Mouse (Mus musculus): ENCODE data around the gene Rab44. TPM values are rescaled to one million over a fixed set of nuclear protein-coding genes. Genes with fewer than 3 reads are reported as not detected.

Gene Rab44
- polyA plus RNA-seq, 2 experiments = 3.7 to 12.8 TPM

DNA sequence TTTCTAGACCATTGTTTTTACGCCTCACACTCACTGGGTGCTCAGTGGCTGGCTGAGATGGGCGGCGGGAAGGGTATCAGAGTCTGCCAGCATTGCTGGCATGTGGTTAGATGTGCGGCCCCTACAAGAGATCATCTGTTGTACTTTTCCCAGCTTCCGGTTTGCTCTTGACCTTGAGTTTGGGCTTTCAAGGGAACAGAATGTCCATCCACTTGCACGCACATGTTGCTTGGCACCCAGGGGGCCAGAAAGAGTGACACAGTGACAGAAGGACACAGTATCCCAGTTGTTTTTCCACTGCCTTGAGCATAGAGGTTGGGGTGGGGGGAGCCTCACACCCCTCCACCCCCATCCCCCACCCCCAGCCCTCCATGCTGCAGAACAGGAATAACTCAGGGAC is 33.8 kb downstream of the Rab44 start:
- ATAC-seq (ENCODE audit: insufficient read depth) (no peak), DNase-seq (ENCODE audit: low read depth in 3 of 3, low spot score in 3 of 3) (no peak)
- no peaks in the 10 kb centered on the region for H3K36me3 ChIP-seq (replicated peaks; ENCODE audit: control insufficient read depth, insufficient read depth, low read depth)
- no peak overlapping the region for H3K4me3 ChIP-seq (ENCODE audit: insufficient read depth in 1 of 2, low read depth in 2 of 2, low read length in 2 of 2)
- H3K9me3 ChIP-seq (ENCODE audit: control insufficient read depth, low read length) = no peaks in the 10 kb centered on the region
- no peak overlapping the region for H3K4me2 ChIP-seq (ENCODE audit: low read depth)
- WGBS (ENCODE audit: insufficient replicate concordance) = 63% methylated on average over 6 of the region's 6 CpGs
- H3K4me1 ChIP-seq (replicated peaks; ENCODE audit: control insufficient read depth in 2 of 2, insufficient read depth in 2 of 2, low read length in 1 of 2) = no peaks in the 10 kb centered on the region
- no peak overlapping the region for H3K27ac ChIP-seq
- TF ChIP-seq CTCF (IDR thresholded peaks at IDR 0.05; ENCODE audit: low read depth) (no peak), EP300 (IDR thresholded peaks at IDR 0.05; ENCODE audit: low read depth) (no peak)
- H3K27me3 ChIP-seq (ENCODE audit: control insufficient read depth, insufficient read depth, low read length) = no peaks in the 10 kb centered on the region
- H3K9ac ChIP-seq (replicated peaks) = no peak overlapping the region

DNA sequence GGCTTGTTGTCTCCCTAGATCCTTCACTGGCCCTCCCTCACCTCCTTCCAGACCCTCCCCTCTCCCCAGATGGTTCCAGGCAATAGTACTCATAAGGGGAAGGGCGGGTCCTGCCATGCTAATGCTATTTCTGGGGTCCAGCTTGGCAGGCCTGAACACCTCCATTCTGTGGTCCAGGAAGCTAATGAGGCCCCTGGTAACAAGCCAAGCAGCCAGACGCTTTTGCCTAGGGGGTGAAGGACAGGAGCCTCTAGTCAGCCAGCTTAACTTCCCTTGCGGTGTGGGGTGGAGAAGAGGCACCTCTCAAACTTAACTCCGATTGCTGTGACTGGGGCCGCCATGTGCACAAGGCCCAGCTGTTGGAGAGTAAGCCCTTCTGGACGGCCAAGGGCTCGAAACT is 35.8 kb downstream of the Rab44 start:
- H3K27me3 ChIP-seq (ENCODE audit: control insufficient read depth, insufficient read depth, low read length) = no peaks in the 10 kb centered on the region
- WGBS (ENCODE audit: insufficient replicate concordance) = 57% methylated on average over 7 of the region's 7 CpGs
- no peak overlapping the region for H3K27ac ChIP-seq
- TF ChIP-seq EP300 (IDR thresholded peaks at IDR 0.05; ENCODE audit: low read depth) (no peak), CTCF (IDR thresholded peaks at IDR 0.05; ENCODE audit: low read depth) (no peak)
- no peak for ATAC-seq (ENCODE audit: insufficient read depth)
- no peaks in the 10 kb centered on the region for H3K36me3 ChIP-seq (replicated peaks; ENCODE audit: control insufficient read depth, insufficient read depth, low read depth)
- H3K4me1 ChIP-seq (replicated peaks; ENCODE audit: control insufficient read depth in 2 of 2, insufficient read depth in 2 of 2, low read length in 1 of 2) = no peaks in the 10 kb centered on the region
- no peaks in the 10 kb centered on the region for H3K9me3 ChIP-seq (ENCODE audit: control insufficient read depth, low read length)
- no peak for DNase-seq (ENCODE audit: low read depth in 3 of 3, low spot score in 3 of 3)
- no peak overlapping the region for H3K4me2 ChIP-seq (ENCODE audit: low read depth)
- H3K4me3 ChIP-seq (ENCODE audit: insufficient read depth in 1 of 2, low read depth in 2 of 2, low read length in 2 of 2) = no peak overlapping the region
- H3K9ac ChIP-seq (replicated peaks) = no peak overlapping the region

DNA sequence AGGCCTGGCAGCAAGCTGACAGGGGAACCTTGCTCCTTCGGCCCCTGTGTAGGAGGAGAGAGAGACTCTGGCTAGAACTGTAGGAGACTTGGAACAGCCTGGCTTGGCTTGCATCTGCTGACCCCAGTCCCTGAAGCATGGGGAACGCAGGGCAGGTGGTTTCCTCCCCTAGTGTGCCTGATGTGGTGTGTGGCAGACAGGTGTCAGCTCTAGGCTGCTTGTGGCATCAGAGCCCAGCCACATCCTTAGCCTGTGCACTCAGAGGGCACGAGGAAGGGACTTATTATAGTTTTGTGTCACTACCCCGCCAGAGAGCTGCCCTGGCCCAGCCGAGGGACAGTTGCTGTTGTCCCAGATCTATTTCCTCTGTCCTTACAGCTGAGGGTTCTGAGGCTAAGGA is 38.6 kb downstream of the Rab44 start:
- Histone ChIP-seq H3K27ac (no peak overlapping the region), H3K9ac (replicated peaks) (no peak overlapping the region), H3K9me3 (ENCODE audit: control insufficient read depth, low read length) (no peaks in the 10 kb centered on the region), H3K27me3 (ENCODE audit: control insufficient read depth, insufficient read depth, low read length) (no peaks in the 10 kb centered on the region), H3K36me3 (replicated peaks; ENCODE audit: control insufficient read depth, insufficient read depth, low read depth) (no peaks in the 10 kb centered on the region), H3K4me2 (ENCODE audit: low read depth) (no peak overlapping the region), H3K4me1 (replicated peaks; ENCODE audit: control insufficient read depth in 2 of 2, insufficient read depth in 2 of 2, low read length in 1 of 2) (no peaks in the 10 kb centered on the region), H3K4me3 (ENCODE audit: insufficient read depth in 1 of 2, low read depth in 2 of 2, low read length in 2 of 2) (no peak overlapping the region)
- no peak for ATAC-seq (ENCODE audit: insufficient read depth)
- no peak for TF ChIP-seq CTCF (IDR thresholded peaks at IDR 0.05; ENCODE audit: low read depth)
- TF ChIP-seq EP300 (IDR thresholded peaks at IDR 0.05; ENCODE audit: low read depth) = no peak
- WGBS (ENCODE audit: insufficient replicate concordance) = 46% methylated on average over 5 of the region's 5 CpGs
- DNase-seq (ENCODE audit: low read depth in 3 of 3, low spot score in 3 of 3) = no peak

DNA sequence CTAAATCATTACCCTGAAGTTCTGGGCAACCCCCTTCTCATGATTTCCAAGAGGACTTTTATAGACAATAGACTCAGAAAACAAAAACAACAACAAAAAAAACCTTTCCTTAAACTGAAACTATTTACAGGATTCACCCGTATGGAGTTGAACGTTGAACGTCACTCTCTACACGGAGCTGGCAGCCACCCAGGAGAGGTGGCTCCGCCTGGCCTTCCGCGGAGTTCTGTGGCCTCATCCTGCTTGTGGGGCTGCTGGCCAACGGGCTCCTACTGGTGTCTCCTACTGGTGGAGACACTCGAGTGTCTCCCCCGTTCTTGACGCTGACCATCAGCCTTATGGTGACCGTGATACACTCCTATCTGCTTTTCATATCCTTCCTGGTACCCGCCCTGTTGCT is 40.3 kb downstream of the Rab44 start:
- no peaks in the 10 kb centered on the region for H3K27me3 ChIP-seq (ENCODE audit: control insufficient read depth, insufficient read depth, low read length)
- no peak overlapping the region for H3K27ac ChIP-seq
- H3K4me3 ChIP-seq (ENCODE audit: insufficient read depth in 1 of 2, low read depth in 2 of 2, low read length in 2 of 2) = no peak overlapping the region
- DNase-seq (ENCODE audit: low read depth in 3 of 3, low spot score in 3 of 3) (no peak), ATAC-seq (ENCODE audit: insufficient read depth) (no peak)
- no peaks in the 10 kb centered on the region for H3K4me1 ChIP-seq (replicated peaks; ENCODE audit: control insufficient read depth in 2 of 2, insufficient read depth in 2 of 2, low read length in 1 of 2)
- WGBS (ENCODE audit: insufficient replicate concordance) = 43% methylated on average over 13 of the region's 13 CpGs
- H3K4me2 ChIP-seq (ENCODE audit: low read depth) = no peak overlapping the region
- no peak overlapping the region for H3K9ac ChIP-seq (replicated peaks)
- no peaks in the 10 kb centered on the region for H3K9me3 ChIP-seq (ENCODE audit: control insufficient read depth, low read length)
- H3K36me3 ChIP-seq (replicated peaks; ENCODE audit: control insufficient read depth, insufficient read depth, low read depth) = no peaks in the 10 kb centered on the region
- TF ChIP-seq CTCF (IDR thresholded peaks at IDR 0.05; ENCODE audit: low read depth) = no peak
- TF ChIP-seq EP300 (IDR thresholded peaks at IDR 0.05; ENCODE audit: low read depth) = no peak

DNA sequence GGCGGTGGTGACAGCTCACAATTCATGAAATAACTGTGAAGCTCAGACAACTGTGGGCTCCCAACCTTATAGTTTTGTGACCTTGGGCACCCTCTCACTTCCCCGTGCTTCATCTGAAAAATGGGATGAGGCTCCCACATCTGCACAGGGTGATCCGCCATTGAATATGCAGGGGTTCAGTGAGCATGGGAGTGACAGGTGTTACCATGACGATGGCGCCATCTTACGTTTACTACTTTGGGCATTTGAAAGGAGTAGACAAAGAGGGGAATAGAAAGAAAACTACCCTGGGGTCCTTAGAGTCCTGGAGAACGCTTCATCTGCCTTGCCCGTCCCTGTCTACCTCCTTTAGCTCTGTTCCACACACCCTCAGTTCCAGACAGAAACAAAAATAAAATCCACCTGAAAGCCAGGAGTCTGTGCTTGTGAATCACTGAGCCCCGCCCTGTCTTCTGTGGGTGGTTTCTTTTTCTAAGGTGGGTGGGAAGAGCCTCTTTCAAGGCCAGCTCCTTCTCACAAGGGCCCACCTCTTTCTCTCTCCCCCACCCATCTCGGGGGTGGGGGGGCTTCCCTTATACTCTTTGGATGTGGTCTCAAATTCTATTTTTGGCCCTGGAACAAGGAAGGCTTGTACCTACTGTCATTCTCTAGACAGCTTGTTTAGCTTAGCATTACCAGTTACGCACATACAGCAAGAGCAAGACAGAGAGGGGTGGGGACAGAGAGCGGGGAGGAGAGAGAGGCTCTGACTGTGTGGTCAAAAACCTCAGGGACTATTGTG is 41.6 kb downstream of the Rab44 start:
- DNase-seq (ENCODE audit: low read depth in 3 of 3, low spot score in 3 of 3) (no peak), ATAC-seq (ENCODE audit: insufficient read depth) (no peak)
- H3K4me2 ChIP-seq (ENCODE audit: low read depth) = no peak overlapping the region
- no peak overlapping the region for H3K27ac ChIP-seq
- no peak overlapping the region for H3K9ac ChIP-seq (replicated peaks)
- no peaks in the 10 kb centered on the region for H3K36me3 ChIP-seq (replicated peaks; ENCODE audit: control insufficient read depth, insufficient read depth, low read depth)
- H3K4me1 ChIP-seq (replicated peaks; ENCODE audit: control insufficient read depth in 2 of 2, insufficient read depth in 2 of 2, low read length in 1 of 2) = no peaks in the 10 kb centered on the region
- H3K4me3 ChIP-seq (ENCODE audit: insufficient read depth in 1 of 2, low read depth in 2 of 2, low read length in 2 of 2) = no peak overlapping the region
- no peaks in the 10 kb centered on the region for H3K9me3 ChIP-seq (ENCODE audit: control insufficient read depth, low read length)
- TF ChIP-seq EP300 (IDR thresholded peaks at IDR 0.05; ENCODE audit: low read depth) (no peak), CTCF (IDR thresholded peaks at IDR 0.05; ENCODE audit: low read depth) (no peak)
- no peaks in the 10 kb centered on the region for H3K27me3 ChIP-seq (ENCODE audit: control insufficient read depth, insufficient read depth, low read length)
- WGBS (ENCODE audit: insufficient replicate concordance) = 65% methylated on average over 12 of the region's 12 CpGs
